Mouse (Mus musculus): ENCODE results near the gene Trmt112.

Gene Trmt112

GRCm38 (mm10) chr19:6950613-6951153, 41.2 kb downstream of the Trmt112 start:
- peak; percentile 82 for DNase-seq

GRCm38 (mm10) chr19:6951381-6951968, 42.0 kb downstream of the Trmt112 start:
- peak; percentile 95 for DNase-seq

- DNase-seq: peak; percentile 85
Measured at GRCm38 (mm10) chr19:6951994-6952711, 42.7 kb downstream of the Trmt112 start.

GRCm38 (mm10) chr19:6952712-6953037, 43.2 kb downstream of the Trmt112 start:
- DNase-seq: no peak

- no peak for DNase-seq
Measured at GRCm38 (mm10) chr19:6954046-6954445, 44.5 kb downstream of the Trmt112 start.

GRCm38 (mm10) chr19:6955424-6955823, 45.9 kb downstream of the Trmt112 start:
- DNase-seq: no peak

GRCm38 (mm10) chr19:6956461-6956860, 47.0 kb downstream of the Trmt112 start:
- DNase-seq: no peak

All from cerebellum, adult 9-10 months (tissue).